Mouse (Mus musculus) heart, postnatal 0 days (tissue): ENCODE data around the gene Sipa1l2. TPM values are rescaled to one million over a fixed set of nuclear protein-coding genes. Genes with fewer than 3 reads are reported as not detected.

Experiments used
- ATAC-seq: fragments of 200-750 bp; cut with Nextera tagmentation; 2 replicates; pipeline ENCODE4 v1.8.0; 2017; ENCODE audit warnings: low read depth, moderate number of reproducible peaks, moderate library complexity; ENCODE audit not compliant: insufficient read depth
- DNase-seq: peaks from one replicate; pipeline ENCODE4 v3.0.0-alpha.2; 2016; ENCODE audit warnings: low spot score
- H3K27ac ChIP-seq: fragments of 300-500 bp; sonication (generic); 2 replicates; pipeline ENCODE4 v1.5.1; 2014; ENCODE audit warnings: low read depth, mild to moderate bottlenecking
- H3K27me3 ChIP-seq: fragments of 300-500 bp; sonication (generic); 2 replicates; pipeline ENCODE4 v1.6.1; 2014; ENCODE audit warnings: low read length, mixed read lengths; ENCODE audit not compliant: control insufficient read depth, insufficient read depth
- H3K36me3 ChIP-seq: fragments of 300-500 bp; sonication (generic); replicated peaks from 2 replicates; pipeline ENCODE4 v1.6.1; 2014; ENCODE audit warnings: low read length, mixed read lengths; ENCODE audit not compliant: control insufficient read depth, insufficient read depth
- H3K4me1 ChIP-seq: fragments of 300-500 bp; sonication (generic); 2 replicates; pipeline ENCODE4 v1.6.1; 2014; ENCODE audit warnings: antibody characterized with exemption; ENCODE audit not compliant: control insufficient read depth, insufficient read depth
- H3K4me2 ChIP-seq: fragments of 300-500 bp; sonication (generic); 2 replicates; pipeline ENCODE4 v1.6.1; 2014; ENCODE audit warnings: low read depth, mild to moderate bottlenecking, low read length, moderate library complexity
- H3K4me3 ChIP-seq: fragments of 300-500 bp; sonication (generic); 2 replicates; pipeline ENCODE4 v1.5.1; 2014; ENCODE audit warnings: low read depth, low read length
- H3K9ac ChIP-seq: fragments of 300-500 bp; sonication (generic); replicated peaks from 2 replicates; pipeline ENCODE4 v1.6.1; 2014; ENCODE audit warnings: low read depth, low read length, mixed read lengths
- H3K9me3 ChIP-seq: fragments of 300-500 bp; sonication (generic); replicated peaks from 2 replicates; pipeline ENCODE4 v1.6.1; 2016; ENCODE audit warnings: low read length; ENCODE audit not compliant: control insufficient read depth
- CTCF ChIP-seq: IDR thresholded peaks from 2 replicates; pipeline ENCODE4 v1.5.1; 2016; ENCODE audit warnings: antibody characterized with exemption, control low read depth, low read depth
- EP300 ChIP-seq: IDR thresholded peaks from 2 replicates; pipeline ENCODE4 v1.6.1; 2016; ENCODE audit warnings: antibody characterized with exemption, low read depth
- WGBS: fragments of 180-500 bp; shearing (Covaris S2); extraction: QIAGEN DNeasy Blood & Tissue Kit; methylation state at CpG from one replicate; pipeline ENCODE4 v1.1.7; 2014; 5-methylcytosine and 5-hydroxymethylcytosine counted together
- polyA plus RNA-seq: library from polyadenylated mRNA; unstranded; fragments of >200 nt; fragmentation: Nextera tagmentation; extraction: Ambion mirVana; gene quantifications from 2 replicates; pipeline ENCODE4 v1.2.1, GENCODE M21; 2015
- total RNA-seq: library from RNA; depleted of rRNA; stranded (reverse); fragments of >200 nt; gene quantifications from 2 replicates; pipeline ENCODE4 v1.2.3, GENCODE M21; 2014; ENCODE audit warnings: low replicate concordance

The Sipa1l2 gene
- total and polyA plus RNA-seq, 2 experiments from 2014 or later: 13.6 to 65.8 TPM

- 92% methylated on average over 5 of the region's 5 CpGs for WGBS
- Histone ChIP-seq H3K9me3 (no peaks in the 10 kb centered on the region), H3K4me3 (no peak overlapping the region), H3K4me1 (peaks cover 11% of the 10 kb centered on the region), H3K27ac (no peak overlapping the region), H3K27me3 (no peaks in the 10 kb centered on the region), H3K36me3 (peaks cover 42% of the 10 kb centered on the region), H3K9ac (no peak overlapping the region), H3K4me2 (no peak overlapping the region)
- TF ChIP-seq CTCF: no peak
- DNase-seq: no peak
- no peak for ATAC-seq
Observed at GRCm38 (mm10) chr8:125430796-125431195, 138.8 kb downstream of the Sipa1l2 start.

GRCm38 (mm10) chr8:125428979-125429690, 140.5 kb downstream of the Sipa1l2 start:
- Histone ChIP-seq H3K9ac (no peak overlapping the region), H3K36me3 (peaks cover 47% of the 10 kb centered on the region), H3K4me2 (no peak overlapping the region), H3K4me1 (peaks cover 8% of the 10 kb centered on the region), H3K27me3 (no peaks in the 10 kb centered on the region), H3K9me3 (no peaks in the 10 kb centered on the region), H3K4me3 (no peak overlapping the region), H3K27ac (peak overlapping the region; percentile 26; the same call in 1 of the 2 replicates)
- DNase-seq: no peak
- no peak for ATAC-seq
- 63% methylated on average over 8 of the region's 8 CpGs for whole genome bisulfite sequencing
- TF ChIP-seq CTCF (no peak), EP300 (no peak)

- peak; percentile 49 for ATAC-seq
- 52% methylated on average over 10 of the region's 10 CpGs for WGBS
Observed at GRCm38 (mm10) chr8:125423861-125424260, 145.7 kb downstream of the Sipa1l2 start.

DNA sequence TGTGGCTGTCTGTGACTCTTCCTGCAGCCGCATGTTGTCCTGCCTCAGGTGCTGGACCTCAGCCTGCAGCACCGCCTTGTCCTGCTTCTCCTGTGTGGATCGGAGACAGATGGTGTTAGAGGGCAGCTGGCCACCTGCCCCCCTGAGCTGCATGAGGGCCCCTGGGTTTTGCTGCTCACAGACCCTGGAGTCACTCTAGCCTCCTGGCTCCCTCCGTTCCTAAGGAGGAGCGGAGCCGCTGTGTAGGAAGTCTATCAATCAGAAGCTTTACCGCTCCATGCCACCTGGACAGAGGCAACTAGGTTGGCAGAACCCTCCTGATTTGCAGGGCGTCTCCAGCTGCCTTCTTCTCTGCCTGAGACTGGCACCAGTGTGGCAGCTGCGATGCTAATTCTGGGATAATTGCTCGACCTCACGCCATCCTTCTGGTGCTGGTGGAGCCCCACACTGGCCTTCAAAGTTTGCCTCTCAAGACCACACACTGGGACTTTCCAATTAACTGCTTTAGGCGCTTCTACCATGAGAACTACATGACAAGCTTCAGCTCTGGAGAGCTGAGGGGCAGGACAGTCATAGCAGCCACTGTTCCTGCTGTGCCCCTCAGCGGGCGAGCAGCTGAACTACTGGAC, 150.3 kb downstream of the Sipa1l2 start:
- Histone ChIP-seq H3K36me3 (peaks cover 70% of the 10 kb centered on the region), H3K4me3 (no peak overlapping the region), H3K9ac (no peak overlapping the region), H3K9me3 (no peaks in the 10 kb centered on the region), H3K27me3 (no peaks in the 10 kb centered on the region), H3K27ac (no peak overlapping the region), H3K4me1 (no peaks in the 10 kb centered on the region), H3K4me2 (no peak overlapping the region)
- WGBS: 91% methylated on average over 14 of the region's 14 CpGs
- DNase-seq: no peak
- ATAC-seq: no peak
- no peak for TF ChIP-seq CTCF
- no peak for TF ChIP-seq EP300

More at GRCm38 (mm10) chr8:125423861-125424260, 145.7 kb downstream of the Sipa1l2 start:
- TF ChIP-seq CTCF (no peak), EP300 (no peak)
- H3K27me3 ChIP-seq: no peaks in the 10 kb centered on the region
- H3K4me2 ChIP-seq: no peak overlapping the region
- no peak overlapping the region for H3K4me3 ChIP-seq
- H3K27ac ChIP-seq: no peak overlapping the region
- peaks cover 8% of the 10 kb centered on the region for H3K4me1 ChIP-seq
- H3K36me3 ChIP-seq: peaks cover 62% of the 10 kb centered on the region
- no peak overlapping the region for H3K9ac ChIP-seq
- no peaks in the 10 kb centered on the region for H3K9me3 ChIP-seq
- no peak for DNase-seq

DNA sequence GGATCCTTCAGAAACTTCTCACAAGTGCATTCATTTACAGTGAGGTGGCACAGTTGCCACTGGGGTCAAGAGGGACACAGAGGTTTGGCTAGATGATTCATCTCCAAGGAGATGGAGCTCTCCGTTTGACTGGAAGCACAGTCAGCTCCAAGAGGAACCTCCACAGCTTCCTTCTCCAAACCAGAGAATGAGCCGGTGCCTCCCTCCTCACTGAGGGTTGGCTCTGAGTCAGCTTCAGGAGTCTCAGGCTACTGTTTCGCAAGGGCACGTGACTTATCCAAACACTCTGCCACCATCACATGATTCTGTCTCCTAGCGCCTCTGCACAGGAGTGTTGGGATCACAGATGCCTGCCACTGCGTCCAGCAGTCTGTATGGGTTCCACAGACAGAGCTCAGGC, 153.5 kb downstream of the Sipa1l2 start:
- no peaks in the 10 kb centered on the region for H3K4me1 ChIP-seq
- no peaks in the 10 kb centered on the region for H3K27me3 ChIP-seq
- no peak for DNase-seq
- H3K9ac ChIP-seq: no peak overlapping the region
- WGBS: 53% methylated on average over 6 of the region's 6 CpGs
- peak; percentile 49; the same call in 1 of the 2 replicates for ATAC-seq
- peak overlapping the region; percentile 6; the same call in 1 of the 2 replicates for H3K27ac ChIP-seq
- H3K4me3 ChIP-seq: no peak overlapping the region
- no peak overlapping the region for H3K4me2 ChIP-seq
- no peak for TF ChIP-seq EP300
- TF ChIP-seq CTCF: no peak
- peaks cover 49% of the 10 kb centered on the region for H3K36me3 ChIP-seq
- H3K9me3 ChIP-seq: no peaks in the 10 kb centered on the region
